Mouse (Mus musculus) MEL (cell line): ENCODE results near the gene Numa1.

Experiments used
- BHLHE40 ChIP-seq: IDR thresholded peaks from 2 replicates; pipeline ENCODE4 v1.6.1; 2012; ENCODE audit warnings: low read depth, mild to moderate bottlenecking, inconsistent platforms, low read length, improper control_type of control experiment, borderline replicate concordance
- CTCF ChIP-seq, 3 experiments: IDR thresholded peaks in 2 of 3; conservative IDR thresholded peaks in 1 of 3; 2 replicates each; pipeline ENCODE4 v1.5.1; 2011 to 2012; ENCODE audit warnings: low read length in 3 of 3, low read depth in 2 of 3, mild to moderate bottlenecking in 2 of 3, improper control_type of control experiment in 1 of 3, inconsistent platforms in 1 of 3, mixed read lengths in 1 of 3, moderate library complexity in 1 of 3; ENCODE audit not compliant: control insufficient read depth in 1 of 3, insufficient read depth in 1 of 3, poor library complexity in 1 of 3, severe bottlenecking in 1 of 3
- EP300 ChIP-seq, 2 experiments: IDR thresholded peaks; 2 replicates each; pipeline ENCODE4 v1.6.1; 2011; ENCODE audit warnings: improper control_type of control experiment in 2 of 2, low read length in 2 of 2, low read depth in 1 of 2, mild to moderate bottlenecking in 1 of 2
- HCFC1 ChIP-seq: IDR thresholded peaks from 2 replicates; pipeline ENCODE4 v1.6.1; 2012; ENCODE audit warnings: low read depth, mild to moderate bottlenecking, inconsistent platforms, low read length, improper control_type of control experiment, moderate library complexity
- MAFK ChIP-seq: IDR thresholded peaks from 2 replicates; pipeline ENCODE4 v1.6.1; 2011; ENCODE audit warnings: low read depth, mild to moderate bottlenecking, low read length, improper control_type of control experiment, borderline replicate concordance
- MAX ChIP-seq: IDR thresholded peaks from 2 replicates; pipeline ENCODE4 v1.6.1; 2011; ENCODE audit warnings: low read length, improper control_type of control experiment
- MYC ChIP-seq: IDR thresholded peaks from 2 replicates; pipeline ENCODE4 v1.6.1; 2011; ENCODE audit warnings: low read depth, mild to moderate bottlenecking, low read length, improper control_type of control experiment, moderate library complexity
- NELFE ChIP-seq: IDR thresholded peaks from 2 replicates; pipeline ENCODE4 v1.6.1; 2011; ENCODE audit warnings: low read depth, low read length, improper control_type of control experiment
- POLR2A ChIP-seq, 2 experiments: IDR thresholded peaks; 2 replicates each; pipeline ENCODE4 v1.6.1; 2011 to 2012; ENCODE audit warnings: low read length in 2 of 2, mild to moderate bottlenecking in 2 of 2, control low read depth in 1 of 2, improper control_type of control experiment in 1 of 2, low read depth in 1 of 2, moderate library complexity in 1 of 2; ENCODE audit not compliant: control insufficient read depth in 1 of 2, insufficient read depth in 1 of 2, poor library complexity in 1 of 2
- RCOR1 ChIP-seq: IDR thresholded peaks from 2 replicates; pipeline ENCODE4 v1.6.1; 2012; ENCODE audit warnings: low read depth, mild to moderate bottlenecking, inconsistent platforms, low read length, improper control_type of control experiment
- UBTF ChIP-seq: IDR thresholded peaks from 2 replicates; pipeline ENCODE4 v1.6.1; 2012; ENCODE audit warnings: low read depth, mild to moderate bottlenecking, inconsistent platforms, low read length, improper control_type of control experiment, moderate library complexity, borderline replicate concordance; ENCODE audit not compliant: insufficient read depth
- USF1 ChIP-seq: IDR thresholded peaks from 2 replicates; pipeline ENCODE4 v1.6.1; 2014; ENCODE audit warnings: low read depth, mild to moderate bottlenecking, inconsistent platforms, low read length, improper control_type of control experiment, moderate library complexity
- ZC3H11A ChIP-seq: IDR thresholded peaks from 2 replicates; pipeline ENCODE4 v1.6.1; 2012; ENCODE audit warnings: low read depth, mild to moderate bottlenecking, inconsistent platforms, low read length, improper control_type of control experiment

GRCm38 (mm10) chr7:101998194-101998927 is 64.5 kb downstream of the Numa1 start:
- TF ChIP-seq ZC3H11A (0 out of 2 replicates have a peak, but pooled peaks have one; percentile 33), RCOR1 (no peak), USF1 (no peak), UBTF (no peak), EP300 (IDR thresholded peaks at IDR 0.05; ENCODE audit: low read depth in 1 of 2, low read length in 2 of 2) (no peak), CTCF (IDR thresholded peaks at IDR 0.05 in 2 of 3, conservative IDR thresholded peaks at IDR 0.05 in 1 of 3; ENCODE audit: control insufficient read depth in 1 of 3, insufficient read depth in 1 of 3, low read depth in 2 of 3, low read length in 3 of 3, poor library complexity in 1 of 3, severe bottlenecking in 1 of 3) (peak; percentile 85 to 96 (median 91)), BHLHE40 (no peak), POLR2A (IDR thresholded peaks at IDR 0.05; ENCODE audit: control insufficient read depth in 1 of 2, insufficient read depth in 1 of 2, low read depth in 1 of 2, low read length in 2 of 2, poor library complexity in 1 of 2) (no peak), HCFC1 (no peak), MAFK (no peak), MYC (no peak), MAX (no peak), NELFE (no peak)
